Mouse (Mus musculus) adrenal gland (tissue): ENCODE measurements at regions not wholly inside any gene's neighbourhood (a gene's known extent, or its start where the extent isn't known, plus 50 kb on each side); places are given as distances from the start of the nearest gene placed in this dataset.

ENCODE experiments used
- intact Hi-C: fragments of 180-260 bp; cut with DNase I; formaldehyde crosslinking; loops from one replicate; pipeline ENCODE4 v1.15.1; 2025

GRCm38 (mm10) chr9:102449366-102449765 lies 56.2 kb upstream of the Ky start:
- intact Hi-C loops = no loop called here

DNA sequence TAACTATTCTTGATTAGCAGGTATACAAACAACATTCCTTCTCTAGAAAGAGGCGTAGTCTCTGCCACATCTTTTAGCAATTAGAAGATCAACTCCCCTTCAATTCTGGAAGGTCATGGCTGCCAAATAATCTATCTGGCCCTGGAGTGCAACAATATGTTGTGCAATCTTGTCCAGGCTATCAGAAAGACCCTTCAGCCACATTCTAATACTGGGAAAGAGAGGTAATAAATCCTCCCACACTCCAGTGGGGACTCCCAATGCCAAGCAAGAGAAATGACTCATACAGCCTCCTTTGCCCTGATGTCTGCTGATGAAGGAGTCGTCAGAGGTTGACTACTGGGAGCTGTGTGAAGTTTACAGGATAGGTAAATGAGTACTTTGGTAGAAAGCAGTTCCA lies 59.5 kb upstream of the Ky start:
- intact Hi-C loops = no loop called here

DNA sequence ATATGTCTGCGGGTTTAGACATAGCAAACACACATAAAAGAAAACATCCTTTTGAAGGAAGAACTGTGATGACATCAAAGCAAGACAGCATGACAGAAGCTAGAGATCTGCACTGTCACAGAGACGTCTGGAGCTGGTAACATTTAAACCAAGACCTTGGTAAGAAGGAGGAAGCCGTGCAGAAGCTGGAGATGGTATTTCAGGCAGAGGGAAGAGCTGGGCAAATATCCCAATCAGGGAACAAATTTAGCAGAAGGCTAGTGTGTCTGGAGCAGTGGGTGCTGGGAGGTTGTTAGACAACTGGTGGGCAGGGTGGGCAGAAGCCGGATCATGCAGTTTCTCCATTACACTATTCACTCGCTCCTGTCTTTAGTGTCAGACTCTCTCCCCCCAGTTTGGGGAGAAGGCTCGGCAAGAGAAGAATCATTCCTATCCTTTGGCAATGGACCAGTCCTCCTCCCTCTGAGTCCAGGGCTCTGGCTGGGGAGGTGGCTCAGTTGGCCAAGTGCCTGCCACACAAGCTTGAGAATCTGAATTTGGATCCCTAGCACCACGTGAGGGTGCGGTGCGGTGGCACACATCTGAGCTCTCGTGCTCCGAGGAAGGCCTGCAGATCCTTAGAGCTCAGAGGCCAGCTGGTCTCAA lies 63.2 kb upstream of the Ky start:
- intact Hi-C loops = no loop called here

DNA sequence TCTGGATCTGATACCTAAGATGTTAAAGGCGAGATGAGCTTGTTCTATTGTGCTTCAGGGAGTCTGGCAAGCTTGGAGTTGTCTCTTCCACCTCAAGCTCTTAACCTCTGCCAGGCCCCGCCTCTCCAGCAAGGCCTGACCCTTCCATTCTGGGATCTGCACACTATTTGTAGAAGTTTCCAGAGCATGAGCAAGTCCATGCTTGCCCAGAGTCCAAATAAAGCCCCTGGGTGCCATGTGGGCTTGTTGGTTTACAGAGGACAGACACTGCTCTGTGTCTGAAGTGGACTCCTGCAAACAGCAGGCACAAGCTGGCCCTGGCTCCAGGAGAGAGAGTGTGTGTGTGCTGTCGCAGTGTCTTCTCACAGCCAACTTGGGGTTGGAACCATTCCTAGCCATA lies 67.9 kb upstream of the Ky start:
- intact Hi-C loops = no loop called here

- intact Hi-C loops = no loop called here
Observed at GRCm38 (mm10) chr9:102436378-102436777, 69.2 kb upstream of the Ky start.

GRCm38 (mm10) chr9:102428031-102428430 lies 73.5 kb upstream of the Ephb1 start:
- intact Hi-C loops = no loop called here

DNA sequence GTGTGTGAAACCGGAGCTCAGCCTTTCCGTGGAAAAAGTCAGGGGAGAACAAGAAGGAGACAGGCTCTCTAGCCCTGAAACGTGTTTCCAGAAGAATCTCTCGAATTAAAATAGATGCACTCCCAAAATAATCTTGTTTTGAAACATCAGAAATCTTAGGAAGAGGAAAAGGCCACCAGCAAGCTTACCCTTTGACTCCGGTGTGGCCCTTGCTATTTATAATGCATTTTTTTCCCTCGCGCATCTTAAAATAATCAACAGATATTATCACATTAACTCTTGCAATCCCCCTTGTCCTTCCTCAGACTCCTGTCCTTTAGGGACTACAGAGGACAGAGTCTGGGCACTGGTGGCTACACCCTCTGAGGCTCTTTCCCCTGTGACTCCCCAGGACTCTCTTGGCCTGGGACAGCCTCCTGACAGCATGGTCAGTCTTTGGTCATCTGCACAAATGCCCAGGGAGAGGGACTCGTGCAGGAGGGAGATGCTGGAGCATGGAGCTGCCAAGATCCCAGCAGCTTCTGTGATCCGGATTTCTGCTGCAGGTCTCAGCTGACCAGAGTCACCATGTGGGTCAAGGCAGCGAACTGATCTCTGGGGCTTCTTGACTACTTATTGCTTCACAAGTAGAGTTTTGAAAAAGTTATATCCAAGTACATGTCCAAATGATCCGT lies 70.3 kb upstream of the Ephb1 start:
- intact Hi-C loops = no loop called here

- intact Hi-C loops = no loop called here
Observed at GRCm38 (mm10) chr9:102423919-102424671, 69.6 kb upstream of the Ephb1 start.

GRCm38 (mm10) chr9:102423465-102423918 lies 69.0 kb upstream of the Ephb1 start:
- intact Hi-C loops = no loop called here

GRCm38 (mm10) chr9:102421826-102422225 lies 67.3 kb upstream of the Ephb1 start:
- intact Hi-C loops = no loop called here

DNA sequence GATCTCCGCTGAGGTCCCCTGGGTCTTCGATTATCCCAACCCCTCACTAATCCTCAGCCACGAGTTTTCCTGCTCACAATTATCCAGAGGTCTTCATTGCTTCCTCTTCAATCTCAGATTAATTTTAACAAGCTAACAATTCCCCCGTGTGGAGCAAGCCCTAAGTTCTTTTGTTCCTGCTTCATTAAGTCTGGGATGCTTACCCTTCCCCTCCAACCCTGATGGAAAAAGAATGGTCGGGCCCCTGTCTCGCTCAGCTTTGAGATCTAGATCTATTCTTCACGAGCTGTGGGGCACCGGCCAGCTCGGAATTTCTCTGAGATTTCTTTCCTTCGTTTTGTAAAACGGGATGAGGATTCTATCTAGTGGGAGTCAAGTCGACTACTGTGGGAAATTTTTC lies 65.7 kb upstream of the Ephb1 start:
- intact Hi-C loops = no loop called here

DNA sequence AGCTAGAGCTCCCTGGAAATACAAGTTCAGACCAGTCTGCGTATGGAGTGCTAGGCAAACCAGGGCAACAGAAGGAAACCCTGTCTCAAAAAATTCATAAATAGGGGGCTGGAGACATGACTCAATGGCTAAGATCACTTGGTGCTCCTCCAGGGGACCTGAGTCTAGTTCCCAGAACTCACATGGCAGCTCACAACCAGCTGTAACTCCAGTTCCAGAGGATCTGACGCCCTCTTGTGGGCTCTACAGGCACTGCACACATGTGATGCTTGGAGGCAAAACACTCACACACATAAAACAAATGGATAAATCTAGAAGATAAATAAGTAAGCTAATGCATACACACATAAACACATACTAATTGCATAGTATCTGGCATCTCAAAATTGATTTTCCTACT lies 59.1 kb upstream of the Ephb1 start:
- intact Hi-C loops = no loop called here

GRCm38 (mm10) chr9:102410666-102411065 lies 56.2 kb upstream of the Ephb1 start:
- intact Hi-C loops = no loop called here

DNA sequence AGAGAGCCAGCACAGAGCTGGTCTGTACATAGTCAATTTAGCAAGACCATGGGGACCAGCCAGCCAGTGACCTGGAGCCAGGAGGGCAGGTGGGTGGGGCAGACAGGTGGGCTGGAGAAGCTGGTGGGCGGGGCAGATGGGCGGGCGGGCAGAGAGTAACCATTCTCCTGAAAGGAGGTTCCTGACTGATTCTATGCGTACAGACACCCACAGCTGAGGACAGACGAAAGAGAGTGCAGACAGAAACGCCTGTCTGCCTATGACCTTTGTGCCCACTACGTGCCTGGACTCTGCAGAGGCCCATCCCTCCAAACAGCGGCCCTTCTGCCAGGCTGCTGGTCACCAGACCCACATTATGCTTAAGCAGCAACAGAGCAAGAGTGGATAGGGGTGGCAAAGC lies 51.5 kb upstream of the Ephb1 start:
- intact Hi-C loops = loop anchor here (10.0 kb wide), 1 partner anchor 109 kb away; no protein-coding TSS in a partner anchor
